Mouse (Mus musculus): Measurements from ENCODE around the gene Slc9a3r1.

GRCm38 (mm10) chr11:115177559-115178195 lies 14.5 kb downstream of the Slc9a3r1 start:
- TF ChIP-seq CTCF (IDR thresholded peaks at IDR 0.05; ENCODE audit: borderline replicate concordance, extremely low read depth, insufficient read depth, insufficient read length) (no peak), POLR2A (IDR thresholded peaks at IDR 0.05; ENCODE audit: borderline replicate concordance, extremely low read depth, insufficient read depth, insufficient read length, poor library complexity, severe bottlenecking) (no peak)
